Mouse (Mus musculus): ENCODE data around the gene Nln.

Nln gene

DNA sequence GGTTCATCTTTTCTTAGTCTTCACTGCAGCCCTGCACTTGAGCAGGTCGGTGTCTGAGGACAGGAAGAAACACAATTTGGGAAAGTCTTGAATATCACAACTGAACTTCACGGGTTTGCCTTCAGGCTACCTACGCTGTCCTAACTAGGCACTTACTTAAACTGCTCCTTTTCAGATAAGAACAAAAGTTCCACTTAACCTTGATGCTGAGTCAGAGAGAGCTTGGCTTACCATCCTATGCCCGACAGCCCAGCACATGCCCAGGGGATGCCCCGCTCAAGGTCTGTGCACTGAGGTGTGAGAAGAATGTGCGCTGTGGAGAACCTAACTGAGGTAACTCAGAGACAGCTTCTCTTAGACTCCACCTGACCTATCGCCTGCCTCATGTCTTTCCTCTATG, 67.9 kb downstream of the Nln start:
- no peak for DNase-seq (ENCODE audit: low read depth)

DNA sequence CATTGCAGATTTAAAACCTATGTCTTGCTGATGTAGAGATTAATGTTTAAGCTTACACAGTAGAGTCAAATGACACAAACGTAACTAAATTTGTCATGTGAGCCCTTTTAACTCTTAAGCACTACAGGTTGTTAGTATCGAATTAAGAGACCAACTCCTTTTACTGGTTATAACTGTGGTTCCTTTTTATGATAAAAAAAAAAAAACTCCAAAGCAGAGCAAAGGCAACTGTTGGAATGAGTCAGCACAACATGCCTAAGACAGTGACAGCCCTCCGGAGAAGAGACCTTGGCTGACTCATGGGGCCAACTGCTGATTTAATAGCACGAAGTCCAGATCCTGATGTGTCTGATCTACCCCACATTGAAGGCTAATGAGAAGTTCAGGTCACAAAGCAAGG, 68.5 kb downstream of the Nln start:
- DNase-seq (ENCODE audit: low read depth): no peak

- no peak for DNase-seq (ENCODE audit: low read depth)
Observed at GRCm38 (mm10) chr13:104039861-104040260, 69.6 kb downstream of the Nln start.

- DNase-seq (ENCODE audit: low read depth): no peak
Observed at GRCm38 (mm10) chr13:104038891-104039290, 70.5 kb downstream of the Nln start.

GRCm38 (mm10) chr13:104038358-104038757, 71.1 kb downstream of the Nln start:
- no peak for DNase-seq (ENCODE audit: low read depth)

DNA sequence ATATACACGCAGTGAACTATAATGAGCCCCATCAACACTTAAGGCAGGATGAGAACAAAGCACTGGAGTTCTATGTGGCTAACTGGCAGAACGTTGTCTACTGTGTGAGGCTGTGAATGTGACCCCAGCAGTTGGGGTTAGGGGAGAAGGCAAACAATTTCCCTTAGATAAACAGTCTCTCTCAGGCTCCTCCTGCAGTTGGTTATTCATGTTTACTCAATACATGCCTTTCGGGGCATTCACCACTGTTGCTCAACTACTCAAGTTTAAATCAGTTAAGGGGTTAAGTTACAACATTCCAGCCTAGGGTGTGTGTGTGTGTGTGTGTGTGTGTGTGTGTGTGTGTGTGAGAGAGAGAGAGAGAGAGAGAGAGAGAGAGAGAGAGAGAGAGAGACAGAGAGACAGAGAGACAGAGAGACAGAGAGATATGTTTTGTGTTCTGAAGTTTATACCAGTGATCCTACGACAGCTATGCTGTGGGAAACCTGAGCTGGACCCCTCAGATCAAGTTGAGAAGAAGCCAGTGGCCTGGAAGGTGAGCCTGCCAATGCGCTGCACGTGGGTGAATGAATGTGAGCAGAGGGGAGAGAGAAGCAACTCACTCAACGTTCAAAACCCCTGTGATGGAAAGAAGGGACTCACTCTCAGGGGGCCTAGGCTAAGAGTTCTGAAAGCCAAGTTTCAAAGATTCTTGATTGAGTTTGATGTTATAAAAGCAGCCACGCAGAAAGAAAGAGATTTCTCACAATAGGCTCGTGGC, 71.7 kb downstream of the Nln start:
- DNase-seq (ENCODE audit: low read depth): no peak

GRCm38 (mm10) chr13:104036494-104037290, 72.7 kb downstream of the Nln start:
- DNase-seq (ENCODE audit: low read depth): no peak

- DNase-seq (ENCODE audit: low read depth): no peak
Observed at GRCm38 (mm10) chr13:104035651-104036050, 73.8 kb downstream of the Nln start.

DNA sequence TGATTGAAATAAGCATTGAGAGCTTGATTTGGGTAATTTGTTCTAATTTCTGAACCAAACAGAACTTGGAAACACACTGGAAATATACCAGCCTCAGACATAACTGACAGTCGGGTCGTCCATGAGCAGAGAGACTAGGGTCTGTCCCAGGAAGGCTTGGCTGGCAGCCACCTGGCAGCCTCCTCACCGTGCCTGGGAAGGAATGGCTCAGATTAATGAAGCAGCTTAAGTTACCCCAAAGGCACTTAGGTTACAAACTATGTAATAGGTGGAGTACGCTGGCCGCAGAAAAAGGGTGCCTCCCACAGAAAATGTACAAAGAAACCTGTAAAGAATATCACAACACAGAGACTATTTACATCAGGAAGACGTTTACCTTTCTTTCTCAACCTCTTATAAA, 74.6 kb downstream of the Nln start:
- no peak for DNase-seq (ENCODE audit: low read depth)

GRCm38 (mm10) chr13:104032620-104033133, 76.7 kb downstream of the Nln start:
- no peak for DNase-seq (ENCODE audit: low read depth)

DNA sequence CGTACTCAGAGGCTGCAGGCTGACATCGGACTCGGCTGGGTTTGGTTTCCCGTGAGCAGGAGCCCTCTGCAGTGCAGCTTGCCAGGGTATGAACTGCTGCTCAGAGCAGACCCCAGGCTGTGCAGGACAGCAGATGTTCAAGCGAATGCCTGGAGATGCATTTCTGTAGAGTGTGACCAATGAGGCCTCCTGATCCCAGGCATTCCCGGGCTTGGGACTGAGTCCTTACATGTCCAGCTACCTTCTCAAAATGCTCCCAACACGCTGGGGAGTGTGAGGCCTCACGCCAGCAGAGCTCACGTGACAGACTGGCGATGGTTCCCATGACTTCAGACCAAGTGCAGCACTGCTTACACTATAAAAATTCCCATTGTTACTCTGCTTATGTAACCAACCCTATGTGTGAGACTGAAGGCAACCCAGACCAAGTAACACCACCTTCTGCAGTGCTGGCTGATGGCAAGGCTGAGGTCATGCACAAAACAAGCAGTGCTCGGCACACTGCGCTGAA, 77.5 kb downstream of the Nln start:
- DNase-seq (ENCODE audit: low read depth): no peak

DNA sequence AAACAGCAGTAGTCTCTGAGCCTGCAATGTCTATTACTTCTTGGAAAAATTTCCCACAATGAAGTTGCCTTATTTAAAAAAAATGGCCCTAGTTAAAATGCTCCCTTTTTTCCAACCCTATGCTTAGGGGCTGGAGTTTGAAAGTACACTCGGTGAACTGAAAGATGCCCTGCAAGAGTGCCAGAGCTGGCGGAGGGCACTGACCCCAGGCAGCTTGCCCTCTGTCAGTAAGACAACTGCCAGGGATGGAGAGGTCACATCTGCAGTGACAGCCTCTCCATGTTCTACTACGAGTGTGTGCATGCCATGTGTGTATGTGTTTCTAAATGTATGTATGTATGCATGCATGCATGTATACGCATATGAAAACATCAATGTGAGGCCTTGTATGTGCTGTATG, 78.5 kb downstream of the Nln start:
- no peak for DNase-seq (ENCODE audit: low read depth)

DNA sequence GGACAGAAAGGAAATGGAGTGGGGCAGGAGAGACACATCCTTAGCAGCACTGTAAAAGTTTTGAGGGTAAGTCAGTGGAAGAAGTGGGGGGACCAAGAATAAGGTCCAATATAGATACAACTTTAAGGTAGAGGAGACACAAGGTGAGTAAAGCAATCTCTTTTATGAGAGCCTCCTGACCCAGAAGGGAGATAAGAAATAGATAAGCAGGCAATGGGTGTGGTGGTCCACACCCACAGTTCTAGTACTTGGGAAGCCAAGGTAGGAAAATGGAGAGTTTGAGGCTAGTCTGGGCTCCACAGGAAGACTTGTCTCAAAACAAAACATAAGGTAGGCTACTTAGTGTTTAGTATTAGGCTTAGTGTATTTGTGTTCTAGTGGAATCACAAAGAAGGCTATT, 79.9 kb downstream of the Nln start:
- DNase-seq (ENCODE audit: low read depth): no peak

DNA sequence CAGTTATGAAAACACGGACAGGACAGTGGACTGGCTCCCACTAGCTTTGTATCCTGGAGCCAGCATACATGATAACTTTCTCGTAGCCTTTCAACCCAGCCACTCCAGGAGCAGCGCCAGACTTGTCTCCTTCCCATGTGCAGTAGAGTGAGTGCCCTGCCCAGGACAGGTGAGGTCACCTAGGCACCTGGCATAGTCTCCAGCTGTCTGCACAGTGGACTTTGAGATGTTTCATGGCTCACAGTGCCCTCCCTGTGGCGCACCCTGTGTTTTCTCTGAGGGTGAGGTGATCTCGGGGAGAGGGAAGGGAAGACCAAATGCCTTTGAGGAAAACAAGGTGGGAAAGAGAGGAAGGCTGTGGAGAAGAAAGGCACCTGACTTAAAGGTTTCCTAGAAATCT, 80.3 kb downstream of the Nln start:
- no peak for DNase-seq (ENCODE audit: low read depth)

DNA sequence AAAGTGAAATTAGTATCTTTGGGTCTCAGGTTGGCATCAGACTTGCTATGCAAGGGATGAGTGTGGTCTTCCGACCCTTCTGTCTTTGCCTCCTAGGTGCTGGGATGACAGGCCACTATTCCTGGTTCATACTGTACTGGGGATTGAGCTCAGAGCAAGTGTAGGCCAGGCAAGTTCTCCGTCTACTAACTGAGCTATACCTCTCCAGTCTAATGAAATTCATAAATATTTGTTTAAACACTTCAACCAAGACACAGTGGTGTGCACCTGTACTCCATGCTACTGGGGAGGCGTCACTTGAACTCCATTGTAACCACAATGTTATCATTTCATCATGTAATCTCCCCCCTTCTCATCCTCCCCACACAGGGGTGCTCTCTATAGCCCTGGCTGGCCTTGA, 82.9 kb downstream of the Nln start:
- no peak for DNase-seq (ENCODE audit: low read depth)

GRCm38 (mm10) chr13:104025710-104025995, 83.8 kb downstream of the Nln start:
- no peak for DNase-seq (ENCODE audit: low read depth)

- no peak for DNase-seq (ENCODE audit: low read depth)
Observed at GRCm38 (mm10) chr13:104024856-104025709, 84.3 kb downstream of the Nln start.

DNA sequence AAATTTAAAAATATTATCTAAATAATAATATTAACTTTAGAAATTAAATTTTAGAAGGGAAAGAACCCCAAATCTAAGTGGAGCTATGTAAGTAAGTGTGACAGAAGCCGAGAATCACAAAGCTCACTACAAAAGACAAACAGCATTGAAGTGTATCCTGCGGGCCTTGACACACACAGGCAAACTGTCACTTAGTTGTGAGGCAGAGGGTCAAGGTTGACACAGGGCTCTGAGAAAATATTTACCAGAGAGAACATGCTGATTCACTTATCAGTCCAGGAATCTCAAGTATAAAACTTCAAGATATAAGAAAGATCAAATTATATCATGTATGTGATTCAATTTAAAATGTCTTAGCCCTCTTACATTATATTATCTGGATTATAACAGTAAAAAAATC, 85.1 kb downstream of the Nln start:
- DNase-seq (ENCODE audit: low read depth): no peak

GRCm38 (mm10) chr13:104023356-104023911, 86.0 kb downstream of the Nln start:
- no peak for DNase-seq (ENCODE audit: low read depth)

DNA sequence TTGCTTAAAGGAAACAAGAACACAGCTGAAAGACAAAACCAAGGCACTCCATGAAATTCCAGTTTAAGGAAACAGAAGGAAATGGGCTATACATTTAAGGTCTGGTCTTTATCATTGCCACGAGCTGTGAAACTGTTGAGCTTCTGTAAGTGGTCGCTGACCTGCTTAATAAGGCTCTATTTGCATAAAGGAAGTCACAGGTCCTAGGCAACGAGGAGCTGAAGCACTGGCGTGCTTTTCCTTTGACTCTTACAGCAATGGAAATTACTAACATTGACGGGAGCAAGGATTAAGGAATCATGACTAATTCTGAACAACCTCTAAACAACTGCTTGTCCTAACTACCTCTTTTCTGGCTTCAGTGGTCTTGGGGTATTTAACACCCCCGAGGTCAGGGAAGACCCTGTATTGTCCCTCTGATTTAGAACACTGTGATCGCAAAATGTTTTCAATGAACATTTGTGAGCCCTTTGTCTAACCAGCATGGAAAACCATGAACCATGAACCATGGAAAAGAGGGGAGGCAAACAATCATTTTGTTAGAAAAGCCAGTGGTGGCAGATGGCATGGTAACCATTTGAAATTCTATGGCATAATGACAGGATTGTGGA, 90.8 kb downstream of the Nln start:
- DNase-seq (ENCODE audit: low read depth): no peak

GRCm38 (mm10) chr13:104015246-104016105, 93.9 kb downstream of the Nln start:
- DNase-seq (ENCODE audit: low read depth): no peak

Measured in naive thymus-derived CD4-positive, alpha-beta T cell, adult 2 months (primary cell).